Mouse (Mus musculus) limb, embryonic 14.5 days (tissue): Measurements from ENCODE around the gene Serinc3. TPM values are rescaled to one million over a fixed set of nuclear protein-coding genes. Genes with fewer than 3 reads are reported as not detected.
"Not testable (repeated sequence)": the region's sequence is repeated elsewhere in the genome, so short reads cannot be mapped to it uniquely, and the experiment has no call there.

Source experiments
- ATAC-seq: fragments of 200-750 bp; cut with Nextera tagmentation; 2 replicates; pipeline ENCODE4 v1.8.0; 2017; ENCODE audit warnings: low read depth, moderate number of reproducible peaks, moderate TSS enrichment; ENCODE audit not compliant: low FRiP score
- DNase-seq: peaks from one replicate; pipeline ENCODE4 v3.0.0-alpha.2; 2015; ENCODE audit warnings: low spot score
- H3K27ac ChIP-seq: fragments of 300-500 bp; sonication (generic); replicated peaks from 2 replicates; pipeline ENCODE4 v1.5.1; 2014; ENCODE audit warnings: low read depth, mild to moderate bottlenecking, low read length, moderate library complexity, mixed read lengths
- H3K27me3 ChIP-seq: fragments of 300-500 bp; sonication (generic); 2 replicates; pipeline ENCODE4 v1.6.1; 2014; ENCODE audit warnings: low read length, mixed read lengths; ENCODE audit not compliant: control insufficient read depth, insufficient read depth
- H3K36me3 ChIP-seq: fragments of 300-500 bp; sonication (generic); 2 replicates; pipeline ENCODE4 v1.6.1; 2014; ENCODE audit warnings: mild to moderate bottlenecking, low read length, moderate library complexity, mixed read lengths; ENCODE audit not compliant: control insufficient read depth, insufficient read depth
- H3K4me1 ChIP-seq: fragments of 300-500 bp; sonication (generic); 2 replicates; pipeline ENCODE4 v1.6.1; 2014; ENCODE audit warnings: antibody characterized with exemption, low read length, mixed read lengths; ENCODE audit not compliant: control insufficient read depth, insufficient read depth
- H3K4me2 ChIP-seq: fragments of 300-500 bp; sonication (generic); replicated peaks from 2 replicates; pipeline ENCODE4 v1.6.1; 2014; ENCODE audit warnings: low read depth, mild to moderate bottlenecking, low read length, moderate library complexity; ENCODE audit not compliant: severe bottlenecking
- H3K4me3 ChIP-seq: fragments of 300-500 bp; sonication (generic); replicated peaks from 2 replicates; pipeline ENCODE4 v1.5.1; 2014; ENCODE audit warnings: low read length
- H3K9ac ChIP-seq: fragments of 300-500 bp; sonication (generic); 2 replicates; pipeline ENCODE4 v1.6.1; 2014; ENCODE audit warnings: mild to moderate bottlenecking, low read depth, low read length, moderate library complexity; ENCODE audit not compliant: severe bottlenecking
- H3K9me3 ChIP-seq: fragments of 300-500 bp; sonication (generic); 2 replicates; pipeline ENCODE4 v1.6.1; 2016; ENCODE audit warnings: low read length; ENCODE audit not compliant: control insufficient read depth
- POLR2A ChIP-seq: fragments of 200-500 bp; IDR thresholded peaks from 2 replicates; pipeline ENCODE4 v1.8.0; 2012; ENCODE audit warnings: inconsistent platforms, mild to moderate bottlenecking, moderate library complexity, borderline replicate concordance; ENCODE audit not compliant: insufficient read depth, insufficient read length; ENCODE audit errors: extremely low read depth
- WGBS: fragments of 180-500 bp; shearing (Covaris S2); extraction: QIAGEN DNeasy Blood & Tissue Kit; methylation state at CpG from one replicate; pipeline ENCODE4 v1.1.7; 2014; 5-methylcytosine and 5-hydroxymethylcytosine counted together
- polyA plus RNA-seq, 2 experiments: library from polyadenylated mRNA; depleted of rRNA in 1 of 2; stranded (reverse) in 1 of 2; unstranded in 1 of 2; fragments of >200 nt; fragmentation: Nextera tagmentation in 1 of 2; extraction: Ambion mirVana in 1 of 2; gene quantifications; 2 replicates each; pipeline versions ENCODE4 v1.2.1 to v1.2.3; 2012 to 2014

Gene Serinc3
- polyA plus RNA-seq, 2 experiments: 43.4 to 99.5 TPM

DNA sequence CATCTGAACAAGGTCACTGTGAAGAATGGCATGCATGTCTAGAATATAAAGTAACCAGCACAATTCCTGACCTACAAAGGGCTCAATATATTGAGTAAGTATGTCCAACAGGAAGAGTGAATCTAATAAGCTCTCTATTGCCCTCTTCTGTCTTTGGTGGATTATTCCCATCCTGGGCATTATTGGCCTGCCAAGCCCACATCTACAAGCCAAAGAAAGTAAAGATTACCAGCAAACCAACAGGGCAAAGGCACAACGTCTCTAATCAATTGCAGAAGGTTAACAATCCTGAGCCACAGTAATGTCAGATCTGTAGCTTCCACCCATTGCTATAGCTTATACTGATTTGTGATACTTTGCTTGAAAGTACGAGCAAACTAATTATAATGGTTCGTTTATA lies 4.4 kb downstream of the Serinc3 start:
- no peak overlapping the region for H3K27ac ChIP-seq
- no peaks in the 10 kb centered on the region for H3K27me3 ChIP-seq
- DNase-seq (no peak), ATAC-seq (no peak)
- H3K9ac ChIP-seq: no peak overlapping the region
- H3K36me3 ChIP-seq: peaks cover 21% of the 10 kb centered on the region
- peaks cover 6% of the 10 kb centered on the region; the same call in 1 of the 2 replicates for H3K4me1 ChIP-seq
- WGBS: 77% methylated on average over 3 of the region's 3 CpGs
- no peak overlapping the region for H3K4me2 ChIP-seq
- no peaks in the 10 kb centered on the region for H3K9me3 ChIP-seq
- no peak overlapping the region for H3K4me3 ChIP-seq
- no peak for TF ChIP-seq POLR2A

DNA sequence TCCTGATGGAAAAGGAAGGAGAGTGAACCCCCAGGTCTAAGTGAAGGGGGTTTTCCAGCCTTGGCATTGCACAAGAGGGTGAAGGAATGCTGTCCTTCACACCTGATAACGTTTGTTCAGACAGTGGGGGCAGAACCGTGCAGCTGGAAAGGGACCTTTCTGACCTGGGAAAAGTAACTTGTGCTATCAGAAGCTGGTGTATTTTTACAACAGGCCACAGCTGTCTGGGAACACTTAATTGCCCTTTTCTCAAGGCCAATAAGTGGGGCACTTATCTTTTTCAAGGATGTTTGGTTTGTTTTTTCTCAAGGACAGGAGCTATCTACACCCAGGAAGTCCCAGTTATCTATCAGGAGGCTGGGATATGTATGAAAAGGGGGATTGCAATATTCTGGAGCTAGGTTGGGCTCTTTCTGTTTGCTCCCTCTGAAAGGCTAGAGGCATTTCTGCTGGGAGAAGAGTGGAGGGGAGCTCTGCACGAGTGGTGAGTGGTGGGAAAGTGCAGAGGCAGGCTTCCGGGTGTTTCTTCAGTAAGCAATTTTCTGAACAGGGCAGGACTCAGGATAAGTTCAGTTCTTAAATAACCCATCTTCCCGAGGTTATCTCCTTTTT lies 7.2 kb downstream of the Serinc3 start:
- H3K4me3 ChIP-seq: no peak overlapping the region
- no peak for TF ChIP-seq POLR2A
- no peak overlapping the region for H3K4me2 ChIP-seq
- H3K4me1 ChIP-seq: no peaks in the 10 kb centered on the region
- no peak overlapping the region for H3K27ac ChIP-seq
- H3K36me3 ChIP-seq: peaks cover 34% of the 10 kb centered on the region
- H3K9me3 ChIP-seq: no peaks in the 10 kb centered on the region
- DNase-seq (no peak), ATAC-seq (no peak)
- WGBS: 50% methylated on average over 5 of the region's 5 CpGs
- no peak overlapping the region for H3K9ac ChIP-seq
- H3K27me3 ChIP-seq: no peaks in the 10 kb centered on the region

DNA sequence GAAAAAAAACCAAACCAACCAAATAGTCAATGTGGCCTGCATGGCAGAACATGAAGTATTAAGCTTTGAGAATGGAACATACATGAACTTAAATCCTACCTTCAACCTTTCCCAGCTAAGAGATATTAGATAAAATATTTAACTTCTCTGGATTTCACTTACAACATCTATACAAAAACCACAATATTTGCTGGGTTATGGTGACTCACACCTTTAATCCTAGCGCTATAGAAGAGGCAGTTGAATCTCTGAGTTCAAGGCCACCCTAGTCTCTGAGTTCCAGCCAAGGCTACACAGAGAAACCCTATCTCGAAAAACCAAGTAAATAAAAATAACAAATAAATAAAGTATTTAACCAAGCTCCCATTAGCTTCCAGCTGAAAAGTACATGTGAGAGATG lies 8.9 kb downstream of the Serinc3 start:
- Histone ChIP-seq H3K4me3 (no peak overlapping the region), H3K4me1 (no peaks in the 10 kb centered on the region), H3K27ac (no peak overlapping the region), H3K4me2 (no peak overlapping the region), H3K36me3 (peaks cover 51% of the 10 kb centered on the region), H3K27me3 (no peaks in the 10 kb centered on the region), H3K9me3 (no peaks in the 10 kb centered on the region), H3K9ac (no peak overlapping the region)
- TF ChIP-seq POLR2A: no peak
- no peak for DNase-seq
- 93% methylated on average over 2 of the region's 2 CpGs for WGBS
- ATAC-seq: no peak

DNA sequence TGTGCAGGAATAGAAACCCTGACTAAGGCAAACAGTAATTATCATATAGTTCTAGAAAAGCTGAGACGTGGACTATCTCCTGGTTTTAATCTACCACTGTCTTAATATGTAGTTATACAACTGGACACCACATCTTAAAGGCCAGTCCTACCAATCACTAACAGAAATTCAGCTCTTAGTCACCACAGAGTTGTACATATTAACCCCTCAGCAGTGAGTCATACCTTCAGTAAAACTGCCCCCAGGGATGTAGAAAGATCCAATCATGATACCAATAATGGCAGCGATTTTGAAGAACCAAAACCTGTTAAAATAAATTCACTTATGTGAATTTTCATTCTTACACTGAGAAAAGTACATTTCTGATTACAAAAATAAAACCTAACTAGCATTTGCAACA lies 10.7 kb downstream of the Serinc3 start:
- ATAC-seq (no peak), DNase-seq (no peak)
- TF ChIP-seq POLR2A: no peak
- Histone ChIP-seq H3K4me3 (no peak overlapping the region), H3K9ac (no peak overlapping the region), H3K4me1 (no peaks in the 10 kb centered on the region), H3K36me3 (peaks cover 62% of the 10 kb centered on the region), H3K9me3 (no peaks in the 10 kb centered on the region), H3K4me2 (no peak overlapping the region), H3K27ac (no peak overlapping the region), H3K27me3 (no peaks in the 10 kb centered on the region)
- 96% methylated on average over 2 of the region's 2 CpGs for WGBS

DNA sequence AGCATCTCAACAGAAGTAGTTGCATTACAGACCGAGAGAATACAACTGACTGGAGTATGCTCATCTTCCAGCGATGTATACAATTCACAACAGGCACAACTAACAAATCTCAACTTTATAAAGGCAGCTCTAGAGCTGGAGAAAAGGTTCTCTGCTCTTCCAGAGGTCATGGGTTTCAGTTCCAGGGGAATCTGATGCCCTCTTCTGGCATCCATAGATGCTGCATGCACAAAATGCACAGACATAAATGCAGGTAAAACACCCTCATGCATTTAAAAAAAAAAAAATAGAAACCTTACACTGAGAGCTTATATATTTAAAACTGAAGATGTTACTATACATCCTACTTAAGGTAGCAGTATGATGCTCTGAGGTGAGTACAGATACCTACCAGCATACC lies 13.2 kb downstream of the Serinc3 start:
- DNase-seq (no peak), ATAC-seq (no peak)
- no peak for TF ChIP-seq POLR2A
- H3K27ac ChIP-seq: no peak overlapping the region
- no peak overlapping the region for H3K9ac ChIP-seq
- no peaks in the 10 kb centered on the region for H3K4me1 ChIP-seq
- no peaks in the 10 kb centered on the region for H3K9me3 ChIP-seq
- no peak overlapping the region for H3K4me3 ChIP-seq
- peaks cover 75% of the 10 kb centered on the region for H3K36me3 ChIP-seq
- no peak overlapping the region for H3K4me2 ChIP-seq
- H3K27me3 ChIP-seq: no peaks in the 10 kb centered on the region
- 90% methylated on average over 2 of the region's 2 CpGs for whole genome bisulfite sequencing

DNA sequence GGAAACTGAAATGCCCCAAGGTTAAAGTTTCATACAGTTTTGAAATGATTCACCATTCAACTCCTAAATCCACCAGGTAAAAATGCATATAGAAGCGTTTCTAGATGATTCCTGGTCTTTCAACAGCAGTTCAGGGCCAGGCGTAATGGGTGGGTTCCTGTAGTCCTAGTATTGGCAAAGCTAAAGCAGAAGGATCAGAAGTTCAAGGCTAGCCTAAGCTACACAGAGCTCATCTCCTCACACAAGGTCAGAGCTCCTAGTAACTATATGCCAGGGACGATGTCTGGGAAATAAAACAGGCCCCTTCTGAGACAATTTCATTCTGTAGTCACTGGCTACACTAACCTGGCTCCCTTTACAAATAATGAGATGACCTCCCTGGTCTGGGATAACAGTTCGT lies 13.7 kb downstream of the Serinc3 start:
- Histone ChIP-seq H3K36me3 (peaks cover 80% of the 10 kb centered on the region), H3K27me3 (no peaks in the 10 kb centered on the region), H3K4me1 (no peaks in the 10 kb centered on the region), H3K9ac (no peak overlapping the region), H3K4me3 (no peak overlapping the region), H3K9me3 (no peaks in the 10 kb centered on the region), H3K27ac (no peak overlapping the region), H3K4me2 (no peak overlapping the region)
- no peak for TF ChIP-seq POLR2A
- DNase-seq: no peak
- WGBS: 95% methylated on average over 4 of the region's 4 CpGs
- no peak for ATAC-seq

DNA sequence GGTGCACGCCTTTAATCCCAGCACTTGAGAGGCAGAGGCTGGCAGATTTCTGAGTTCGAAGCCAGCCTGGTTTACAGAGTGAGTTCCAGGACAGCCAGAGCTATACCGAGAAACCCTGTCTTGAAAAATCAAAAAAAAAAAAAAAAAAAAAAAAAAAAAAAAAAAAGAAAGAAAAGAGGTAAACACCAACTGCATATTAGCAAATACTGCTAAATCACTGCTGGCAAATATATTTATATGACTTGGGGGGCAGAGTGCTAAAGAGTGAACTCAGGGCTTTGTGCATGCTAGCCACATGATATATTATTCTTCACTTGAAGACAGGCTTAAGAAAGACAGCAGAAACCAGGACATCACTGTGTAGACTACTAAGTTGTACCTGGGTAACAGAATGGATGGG lies 23.5 kb downstream of the Serinc3 start:
- 85% methylated on average over 3 of the region's 3 CpGs for WGBS
- H3K9me3 ChIP-seq, H3K4me2 ChIP-seq, ATAC-seq, H3K27me3 ChIP-seq, DNase-seq, H3K9ac ChIP-seq, H3K4me3 ChIP-seq, H3K27ac ChIP-seq, H3K4me1 ChIP-seq: not testable (repeated sequence)
- peaks cover 91% of the 10 kb centered on the region for H3K36me3 ChIP-seq
